Mouse (Mus musculus): Measurements from ENCODE around the gene Gm38431.
"Not testable (repeated sequence)": the region's sequence is repeated elsewhere in the genome, so short reads cannot be mapped to it uniquely, and the experiment has no call there.

Gm38431 gene

DNA sequence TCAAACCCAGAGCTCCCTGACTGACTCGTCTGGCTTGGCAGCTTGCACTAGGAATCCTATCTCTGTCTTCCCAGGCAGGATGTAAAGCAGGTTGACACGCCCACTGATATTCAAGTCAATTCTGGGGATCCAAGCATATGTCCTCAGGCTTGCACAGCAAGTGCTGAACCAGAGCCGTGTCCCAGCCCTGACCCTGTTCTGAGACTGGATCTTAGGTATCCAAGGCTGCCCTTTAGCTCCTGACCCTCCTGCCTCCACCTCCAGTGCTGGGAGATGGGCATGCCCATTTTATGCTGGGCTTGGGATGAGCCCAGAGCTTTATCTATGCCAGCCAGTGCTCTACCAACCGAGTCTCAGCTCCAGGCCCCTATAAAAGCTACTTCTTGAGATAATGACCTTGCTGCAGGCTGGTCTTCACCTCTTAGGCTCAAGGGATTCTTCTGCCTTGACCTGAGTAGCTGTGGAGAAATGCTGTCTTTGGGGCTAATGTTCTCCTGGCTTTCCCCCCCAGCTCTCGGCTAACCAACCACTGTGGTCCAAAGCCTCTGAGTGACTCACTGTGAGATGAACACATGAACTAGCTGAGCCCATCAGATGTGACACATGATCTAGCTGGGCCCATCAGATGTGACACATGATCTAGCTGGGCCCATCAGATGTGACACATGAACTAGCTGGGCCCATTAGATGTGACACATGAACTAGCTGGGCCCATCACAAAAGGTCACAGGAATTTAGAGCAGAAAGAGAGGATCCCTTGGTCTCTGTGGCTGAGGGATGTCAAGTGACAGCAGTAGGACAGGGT, 14.2 kb upstream of the Gm38431 start:
- DNase-seq (ENCODE audit: low spot score), result no peak

DNA sequence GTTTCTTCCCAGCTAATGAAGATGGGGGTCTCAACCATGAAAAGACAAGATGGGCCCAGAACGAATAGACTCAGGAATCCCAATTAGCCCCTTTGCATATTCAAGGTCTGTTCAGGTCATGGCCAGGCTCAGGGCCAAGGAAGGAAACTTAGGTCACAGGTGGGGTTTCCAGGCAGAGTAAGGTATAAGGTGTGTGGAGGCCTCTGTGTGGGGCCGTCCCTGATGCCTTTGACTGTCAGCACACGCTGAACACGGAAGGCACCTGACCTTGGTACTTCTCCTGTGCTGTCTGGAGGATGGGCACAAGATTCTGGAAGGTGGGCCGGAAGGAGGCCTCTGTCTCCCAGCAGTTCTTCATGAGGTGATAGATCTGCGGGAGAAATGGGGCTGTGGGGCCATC, 13.0 kb upstream of the Gm38431 start:
- DNase-seq (ENCODE audit: low spot score), result no peak

DNA sequence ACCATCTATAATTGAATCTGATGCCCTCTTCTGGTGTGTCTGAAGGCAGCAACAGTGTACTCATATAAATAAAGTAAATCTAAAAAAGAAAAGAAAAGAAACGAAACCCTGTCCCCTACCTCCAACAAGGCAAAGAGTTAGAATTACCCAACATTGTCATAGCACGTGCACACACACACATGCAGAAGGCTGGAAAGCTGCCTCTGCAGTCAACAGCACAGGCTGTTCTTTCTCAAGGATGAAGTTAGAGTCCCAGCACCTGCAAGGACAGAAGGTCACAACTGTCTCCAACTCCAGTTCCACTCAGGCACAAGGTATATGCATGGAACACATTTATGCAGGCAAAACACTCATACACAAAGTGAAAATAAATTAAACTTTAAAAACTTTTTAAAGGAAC, 10.3 kb upstream of the Gm38431 start:
- DNase-seq (ENCODE audit: low spot score), result no peak

DNA sequence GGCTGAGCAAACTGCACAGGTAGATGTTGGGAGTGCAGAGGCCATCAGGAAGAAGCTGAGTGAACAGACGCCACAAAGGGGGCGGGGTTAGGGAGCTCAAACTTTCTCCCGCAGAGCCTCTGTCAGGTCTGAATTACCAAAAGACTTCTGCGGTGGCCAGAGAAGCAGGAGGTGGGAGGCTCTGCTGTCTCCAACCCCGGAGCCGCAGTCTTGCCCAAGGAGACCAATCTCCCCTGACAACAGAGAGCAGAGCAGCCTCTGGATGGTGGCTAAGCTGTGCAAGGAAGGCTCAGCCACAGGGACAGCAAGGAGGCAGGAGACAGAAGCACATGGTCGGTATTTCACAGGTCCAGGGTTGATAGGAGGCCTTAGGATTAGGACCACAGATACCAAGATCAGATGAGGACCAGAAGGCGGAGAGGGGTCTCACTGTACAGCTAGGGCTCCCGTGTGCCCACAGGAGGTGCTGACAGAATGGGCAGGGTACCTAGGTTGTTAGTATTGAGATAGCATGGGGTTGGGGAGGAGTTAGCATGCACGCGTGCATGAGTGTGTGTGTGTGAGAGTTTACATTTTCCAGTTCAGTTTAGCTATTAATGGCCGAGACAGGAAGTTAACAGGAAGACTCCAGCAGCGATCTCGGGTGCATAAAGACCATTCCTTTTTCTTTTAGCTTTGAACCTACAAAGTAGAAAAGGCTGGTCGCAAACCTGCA, 8.8 kb upstream of the Gm38431 start:
- DNase-seq (ENCODE audit: low spot score), result no peak

DNA sequence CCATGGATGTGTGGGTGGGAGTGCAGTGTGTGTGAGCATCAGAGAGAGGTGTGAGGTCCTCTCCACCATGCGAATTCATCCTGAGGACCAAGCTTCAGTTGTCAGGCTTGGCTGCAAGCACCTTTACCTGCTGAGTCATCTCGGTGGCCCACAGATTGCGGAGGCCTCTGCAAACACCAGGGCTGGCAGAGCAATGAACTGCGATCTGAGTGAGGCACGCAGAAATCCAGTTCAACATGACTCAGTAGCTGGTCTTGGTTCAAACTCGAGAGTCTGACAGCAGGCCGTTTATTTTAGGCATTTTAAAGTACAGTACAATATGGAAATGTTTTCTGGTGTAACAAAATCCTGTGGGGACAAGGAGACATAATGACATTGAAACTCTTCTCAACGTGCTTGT, 6.0 kb upstream of the Gm38431 start:
- DNase-seq (ENCODE audit: low spot score), result peak; percentile 48

DNA sequence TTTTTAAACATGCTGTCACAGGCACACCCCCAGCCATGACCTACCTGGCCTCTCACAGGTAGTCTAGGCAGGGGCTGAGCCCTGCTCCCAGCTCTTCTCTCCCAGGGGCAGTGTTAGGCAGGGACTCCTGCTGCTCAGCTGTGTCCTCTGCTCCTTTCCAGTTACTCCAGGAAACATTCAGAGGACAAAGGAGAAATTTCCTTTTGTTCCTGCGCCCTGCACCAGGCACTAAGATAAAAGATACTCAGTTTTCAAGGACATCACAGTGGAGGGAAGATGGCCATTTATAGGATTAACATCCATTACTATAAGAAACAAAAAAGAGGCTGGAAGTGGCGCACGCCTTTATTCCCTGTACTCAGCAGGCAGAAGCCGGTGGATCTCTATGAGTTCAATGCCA, 4.2 kb upstream of the Gm38431 start:
- no peak for DNase-seq (ENCODE audit: low spot score)

DNA sequence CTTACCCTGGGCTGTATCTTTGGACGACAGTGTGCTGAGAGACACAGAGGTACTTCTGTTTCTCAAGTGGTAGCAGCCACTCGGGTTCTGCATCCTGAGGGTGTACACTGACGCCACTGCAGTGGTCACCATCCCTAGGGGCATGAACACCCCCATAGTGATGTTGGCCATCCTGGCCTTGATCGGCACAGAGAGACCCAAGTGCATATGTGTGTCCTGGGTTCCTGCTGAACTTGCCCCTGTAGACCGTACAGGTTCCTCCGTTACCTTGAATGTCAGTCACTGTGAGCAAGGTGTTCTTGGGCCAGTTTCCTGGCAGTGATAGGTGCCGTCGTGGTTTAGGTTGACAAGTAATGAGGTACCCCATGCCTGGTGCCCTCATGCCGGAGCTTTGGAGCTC, 1.6 kb upstream of the Gm38431 start:
- no peak for DNase-seq (ENCODE audit: low spot score)

DNA sequence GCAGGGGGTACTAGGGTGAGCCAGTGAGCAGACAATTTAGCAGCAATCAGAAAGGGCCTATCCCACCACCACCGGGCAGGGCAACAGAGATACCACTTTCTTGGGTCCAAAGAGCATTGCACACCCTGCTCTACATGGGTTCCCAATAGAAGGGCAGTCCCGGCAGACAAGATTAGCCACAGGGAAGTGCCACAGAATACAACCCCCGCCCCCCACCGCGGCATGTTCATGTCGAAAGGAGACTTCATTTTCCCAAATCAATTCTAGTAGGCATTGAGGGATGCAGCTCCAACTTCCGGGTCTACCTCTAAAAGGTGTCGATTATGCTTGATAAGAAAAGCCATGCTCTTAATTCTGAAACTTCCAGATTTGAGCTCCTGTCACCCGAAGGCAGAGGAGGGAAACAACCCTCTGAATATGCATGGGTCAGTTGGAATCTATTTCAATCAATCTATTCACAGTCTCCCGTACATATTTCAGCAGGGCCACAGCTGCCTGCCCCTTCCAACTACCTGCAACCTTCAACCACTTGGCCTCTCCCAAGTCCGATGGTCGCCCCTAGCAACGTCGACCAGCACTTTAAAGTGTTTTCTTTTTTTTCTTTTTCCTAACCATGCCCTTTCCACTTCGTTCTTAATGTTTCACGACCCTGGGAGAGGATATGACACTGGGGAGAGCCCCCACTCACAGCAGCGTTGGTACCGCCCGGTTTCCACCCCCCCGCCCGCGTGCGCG, 658 bp downstream of the Gm38431 start:
- no peak for DNase-seq (ENCODE audit: low spot score)

DNA sequence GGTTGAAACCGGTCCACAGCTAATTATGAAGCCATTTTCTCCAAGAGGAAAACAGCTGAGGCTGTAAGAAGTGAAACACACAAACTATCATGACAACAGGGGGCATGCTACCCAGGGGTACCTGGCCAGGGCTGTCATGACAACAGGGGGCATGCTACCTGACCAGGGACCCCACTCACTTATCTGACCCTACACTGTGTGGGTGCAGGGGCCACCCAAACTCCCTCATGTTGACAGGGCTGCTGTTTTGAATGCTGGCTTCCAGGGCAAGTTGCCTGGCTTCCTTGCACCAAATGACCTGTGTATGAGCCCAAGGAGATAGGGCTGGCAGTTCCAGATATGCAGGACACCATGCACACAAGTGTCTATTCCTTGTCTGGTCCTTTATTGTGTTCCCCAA, 1.3 kb downstream of the Gm38431 start:
- DNase-seq (ENCODE audit: low spot score), result no peak

DNA sequence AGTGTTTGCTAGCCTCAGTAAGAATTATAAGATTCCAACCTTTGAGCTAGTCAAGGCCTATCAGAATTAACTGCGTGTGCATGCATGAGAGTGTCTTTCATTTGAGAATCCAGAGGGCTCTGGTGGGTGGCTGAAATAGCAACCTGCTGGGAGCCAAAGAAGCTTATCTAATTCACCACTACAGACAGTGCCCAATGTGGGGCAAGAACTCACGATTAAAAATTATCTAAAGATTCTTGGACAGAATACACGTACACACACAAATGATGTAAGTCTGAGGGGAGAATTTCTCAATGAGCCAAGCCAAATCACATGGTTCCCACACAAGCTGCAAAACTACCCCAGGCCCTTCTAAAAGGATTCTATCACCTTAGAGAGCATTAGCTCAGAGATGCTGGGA, 8.5 kb downstream of the Gm38431 start:
- no peak for DNase-seq (ENCODE audit: low spot score)

DNA sequence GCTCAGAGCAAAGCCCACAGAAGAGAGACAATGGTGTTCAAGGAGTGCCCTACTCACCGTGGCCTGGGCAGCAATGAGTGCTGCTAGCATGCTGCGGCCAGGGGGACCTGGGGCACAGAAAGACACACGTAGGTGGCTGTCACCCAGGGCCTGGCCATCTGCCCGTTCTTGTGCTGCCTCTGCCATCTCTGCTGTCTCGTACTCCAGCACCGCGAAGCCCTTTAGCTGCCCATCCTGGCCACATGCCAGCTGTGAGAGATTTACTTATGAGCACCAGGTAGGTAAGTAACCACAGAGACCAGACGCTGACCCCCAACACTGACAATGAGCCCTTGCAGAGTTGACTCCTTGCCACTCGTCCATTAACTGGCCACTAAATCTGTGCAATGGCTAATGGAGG, 10.7 kb downstream of the Gm38431 start:
- DNase-seq (ENCODE audit: low spot score), result no peak

DNA sequence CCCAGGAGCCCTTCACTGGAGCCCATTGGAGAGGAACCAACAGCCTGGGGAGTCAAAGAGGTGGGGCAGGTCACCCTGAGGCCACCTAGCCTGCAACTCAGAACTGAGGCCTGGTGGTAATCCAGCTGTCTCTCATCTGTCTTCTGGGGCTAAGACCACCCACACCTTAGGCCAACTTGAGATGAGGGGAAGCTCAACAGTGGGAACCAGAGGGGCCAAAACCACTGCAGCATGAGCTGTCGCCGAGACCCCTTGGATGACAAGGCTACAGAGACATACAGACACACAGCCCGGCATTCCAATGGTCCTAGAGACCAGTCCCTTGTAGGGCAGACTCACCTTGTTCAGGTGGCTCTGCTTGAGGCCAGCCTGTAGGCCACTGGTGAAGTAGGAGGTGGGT, 16.2 kb downstream of the Gm38431 start:
- no peak for DNase-seq (ENCODE audit: low spot score)

DNA sequence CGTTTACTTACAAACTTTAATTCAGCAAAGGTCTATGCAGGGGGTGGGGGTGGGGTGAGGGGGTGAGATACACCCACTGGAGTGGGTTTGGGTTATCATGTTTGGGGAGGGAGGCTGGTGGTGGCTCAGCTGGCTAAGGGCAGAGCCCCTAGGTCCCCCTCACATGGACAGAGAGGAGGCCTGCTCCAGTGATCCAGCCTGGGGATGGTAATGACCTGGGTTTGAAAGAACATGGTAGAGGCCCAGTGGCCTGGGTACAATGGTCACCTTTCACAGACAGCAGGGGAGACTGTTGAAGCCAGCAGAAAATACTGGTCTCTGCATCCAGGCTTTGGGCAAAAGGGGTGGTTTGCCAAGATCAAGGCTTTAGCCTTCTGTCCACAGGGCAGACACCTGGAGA, 17.6 kb downstream of the Gm38431 start:
- DNase-seq (ENCODE audit: low spot score), result no peak

DNA sequence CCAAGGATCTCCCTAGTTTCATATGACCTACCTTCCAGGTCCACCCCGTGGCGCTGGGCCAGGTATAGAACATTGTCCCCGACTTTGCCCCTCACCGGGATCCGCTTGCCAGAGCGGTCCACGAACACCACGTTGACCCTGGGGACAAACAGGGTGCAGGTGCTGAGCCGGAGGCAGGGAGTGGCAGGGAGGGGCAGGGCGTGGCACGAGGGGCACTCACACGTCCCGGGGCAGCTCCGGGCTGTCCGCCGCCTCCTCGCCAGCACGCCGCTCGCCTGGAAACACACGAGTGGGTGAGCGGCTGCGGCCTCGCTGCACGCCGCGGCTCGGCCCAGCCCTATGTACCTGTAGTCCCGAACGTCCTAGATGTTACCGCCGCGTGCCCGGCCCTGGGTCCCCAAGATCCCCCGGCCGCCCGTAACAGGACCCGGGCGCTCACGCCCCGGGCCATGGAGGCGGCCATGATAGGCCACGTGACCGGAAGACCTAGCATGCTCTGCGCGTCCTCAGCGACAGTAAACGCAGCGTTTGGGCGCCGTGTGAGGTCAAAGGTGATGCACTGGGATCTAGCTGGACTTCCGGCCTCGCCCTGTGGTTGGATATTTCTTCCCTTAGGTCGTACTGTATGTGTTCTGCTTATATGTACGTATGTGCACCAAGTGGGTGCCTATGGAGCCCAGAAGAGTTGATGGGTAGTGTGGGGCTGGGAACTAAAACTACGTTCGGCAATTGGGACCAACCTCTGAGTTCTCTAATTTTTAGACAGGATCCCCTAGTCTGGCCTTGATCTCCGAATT, 18.6 kb downstream of the Gm38431 start, which contains the start of the genes Gm49373 and Fdx1l:
TSS of gene Gm49373 (minus strand) at position 53 of the 797 bp plus-strand sequence.
TSS of gene Fdx1l (minus strand) at position 571 of the 797 bp plus-strand sequence.
- DNase-seq (ENCODE audit: low spot score), result peak; percentile 83

DNA sequence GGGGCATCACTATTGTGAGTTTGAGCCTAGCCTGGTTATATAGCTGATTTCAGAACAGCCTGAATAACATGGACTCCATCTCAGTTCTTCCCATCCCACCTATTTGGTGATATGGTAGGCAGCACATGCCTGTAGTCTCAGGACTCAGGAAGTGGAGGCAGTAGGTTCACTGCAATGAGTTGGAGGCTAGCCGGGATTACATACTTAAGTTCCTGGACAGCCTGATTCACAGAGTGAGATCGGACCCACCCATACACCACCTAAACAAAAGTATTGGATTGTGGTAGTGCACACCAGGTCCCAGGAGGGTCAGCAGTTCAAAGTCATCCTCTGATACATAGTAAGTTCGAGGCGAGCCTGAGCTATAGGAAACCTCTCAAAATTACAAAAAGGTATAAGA, 19.2 kb downstream of the Gm38431 start:
- no peak for DNase-seq (ENCODE audit: low spot score)

DNA sequence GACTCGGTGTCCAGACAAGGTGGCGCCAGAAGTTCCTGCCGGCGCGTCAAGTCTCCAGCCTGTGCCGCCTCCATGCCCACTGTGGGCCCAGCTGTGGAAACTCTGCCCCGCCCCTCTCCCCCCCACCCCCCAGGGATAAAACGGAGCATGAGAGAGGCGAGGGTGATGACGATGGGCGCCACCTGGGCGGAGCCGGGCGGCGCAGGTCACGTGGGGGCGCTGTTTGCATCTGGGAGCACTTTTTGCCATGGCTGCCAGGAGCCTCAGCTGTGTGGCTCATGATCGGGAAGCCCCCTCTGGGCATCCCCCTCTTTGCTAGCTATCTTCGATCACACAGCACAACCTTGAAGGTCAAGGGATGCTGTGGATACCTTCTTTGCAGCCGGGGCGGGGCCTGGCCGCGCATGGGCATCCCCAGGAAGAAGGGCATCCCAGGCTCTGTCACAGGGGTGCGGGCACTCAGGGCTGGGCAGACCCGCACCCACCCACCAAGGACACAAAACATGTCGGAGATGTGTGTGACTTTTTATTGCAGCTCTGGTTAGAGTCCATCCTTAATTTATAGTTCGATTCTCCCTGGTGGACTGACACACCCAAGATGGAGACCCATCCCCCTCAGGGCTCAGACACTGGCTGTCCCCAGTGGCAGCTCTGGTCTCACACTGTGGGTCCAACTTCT, 24.7 kb downstream of the Gm38431 start, which contains the start of gene Zglp1:
TSS of gene Zglp1 (minus strand) at position 88 of the 679 bp plus-strand sequence.
- no peak for DNase-seq (ENCODE audit: low spot score)

DNA sequence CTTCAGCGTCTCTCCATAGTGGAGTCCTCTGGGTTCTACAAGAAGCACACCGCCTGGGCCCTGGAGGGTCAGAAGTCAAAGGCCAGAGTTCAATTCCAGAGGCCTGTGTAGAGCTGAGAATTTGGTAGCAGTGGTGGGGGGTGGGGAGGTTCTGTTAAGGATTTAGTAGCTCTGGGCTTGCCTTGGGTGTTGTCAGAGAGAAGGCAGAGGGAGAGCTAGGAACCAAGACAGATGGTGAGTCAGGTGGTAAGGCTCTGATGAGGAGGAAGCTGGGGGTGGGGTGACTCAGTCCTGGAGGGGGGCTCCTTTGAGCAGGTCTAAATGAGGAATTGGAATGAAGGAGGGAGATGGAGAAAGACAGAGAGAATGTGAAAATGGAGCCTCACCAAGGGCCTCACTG, 28.9 kb downstream of the Gm38431 start:
- no peak for DNase-seq (ENCODE audit: low spot score)

DNA sequence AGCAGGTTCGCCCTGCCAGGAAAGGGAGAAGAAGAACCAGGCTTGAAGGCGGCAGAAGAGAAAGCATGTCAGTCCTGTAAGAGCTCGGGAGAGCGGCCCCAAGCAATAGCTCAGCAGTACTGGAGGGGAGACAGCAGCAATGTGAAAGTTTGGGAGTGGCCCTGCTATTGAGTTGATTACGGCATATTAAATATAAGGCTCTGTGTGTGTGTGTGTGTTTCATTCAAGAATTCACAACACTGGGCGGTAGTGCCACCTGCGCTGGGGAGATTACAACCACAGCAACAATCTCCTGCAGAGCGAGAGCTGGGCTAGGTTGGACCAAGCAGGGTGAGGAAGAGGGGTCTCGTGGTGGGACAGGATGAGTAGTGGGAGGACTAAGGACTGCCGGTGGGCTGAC, 40.2 kb downstream of the Gm38431 start:
- DNase-seq (ENCODE audit: low spot score), result no peak

DNA sequence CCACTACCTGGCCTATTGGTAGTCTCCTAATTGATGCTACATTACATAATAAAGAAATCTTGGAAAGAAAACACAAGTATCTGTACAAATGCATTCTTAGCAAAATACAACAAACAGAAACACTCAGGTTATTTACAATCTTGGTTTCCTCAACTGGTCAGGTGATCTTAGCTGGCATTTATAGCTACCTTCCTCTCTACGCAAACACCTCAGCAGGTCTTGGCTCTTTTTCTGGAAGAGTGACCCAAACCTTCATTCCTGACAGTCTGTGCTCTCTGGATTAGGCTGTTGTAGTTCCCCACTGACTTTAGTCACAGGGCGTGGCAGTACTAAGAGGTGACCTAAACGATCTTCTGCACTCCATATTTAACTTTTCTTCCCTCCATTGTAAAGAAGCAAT, 46.6 kb downstream of the Gm38431 start:
- DNase-seq (ENCODE audit: low spot score), result no peak

DNA sequence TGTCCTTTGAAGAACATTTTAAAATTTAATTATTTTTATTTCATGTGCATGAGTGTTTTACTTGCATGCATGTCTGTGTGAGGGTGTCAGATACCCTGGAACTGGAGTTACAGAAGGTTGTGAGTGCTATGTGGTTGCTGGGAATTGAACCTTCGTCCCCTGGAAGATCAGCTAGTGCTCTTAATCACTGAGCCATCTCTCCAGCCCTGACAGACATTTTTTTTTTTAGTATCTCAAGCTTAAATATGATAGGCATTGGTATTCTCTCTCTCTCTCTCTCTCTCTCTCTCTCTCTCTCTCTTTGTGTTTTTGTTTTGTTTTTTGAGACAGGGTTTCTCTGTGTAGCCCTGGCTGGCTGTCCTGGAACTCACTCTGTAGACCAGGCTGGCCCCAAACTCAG, 47.0 kb downstream of the Gm38431 start:
- DNase-seq (ENCODE audit: low spot score), result not testable (repeated sequence)

DNA sequence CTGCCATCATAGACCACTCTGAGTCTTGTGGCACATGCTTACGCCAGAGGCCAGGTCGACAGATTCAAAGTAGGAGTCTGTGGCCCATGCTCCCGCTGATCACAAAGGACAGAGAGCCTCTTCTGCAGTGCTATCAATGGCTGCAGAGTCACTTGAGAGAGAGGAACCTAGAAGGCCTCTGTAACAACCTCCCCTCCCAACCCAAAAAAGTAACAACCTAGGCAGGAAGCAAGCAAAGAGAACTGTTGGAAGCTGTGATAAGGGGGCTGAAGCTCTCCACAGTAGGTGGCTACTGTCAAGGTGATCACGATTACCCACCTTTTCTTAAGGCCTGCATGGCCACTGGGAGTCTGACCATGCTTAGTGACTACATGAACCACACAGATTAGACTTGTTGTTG, 48.2 kb downstream of the Gm38431 start:
- DNase-seq (ENCODE audit: low spot score), result no peak
